Mouse (Mus musculus): ENCODE measurements around the gene Gabrr1. TPM values are rescaled to one million over a fixed set of nuclear protein-coding genes. Genes with fewer than 3 reads are reported as not detected.

Gene Gabrr1
- polyA plus RNA-seq, 1 experiment from 2014 or later, result not detected

DNA sequence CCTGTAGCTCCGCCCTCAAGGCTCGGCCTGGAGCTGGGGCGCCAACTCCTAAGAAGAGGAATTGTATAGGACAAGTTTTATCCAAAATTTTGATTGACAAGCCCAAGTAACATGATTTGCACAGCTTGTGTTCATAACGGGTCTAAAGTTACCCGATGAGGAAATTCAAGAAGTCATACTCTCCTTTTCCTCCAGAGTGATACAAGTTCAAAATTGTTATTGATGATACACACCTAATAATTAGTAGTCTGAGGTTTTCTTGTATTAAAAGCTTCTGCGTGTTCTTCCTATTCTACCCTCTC, 57.4 kb downstream of the Gabrr1 start, which contains the start of gene Pm20d2:
Pm20d2 (minus strand) TSS at position 3 of the 302 bp plus-strand sequence.
- WGBS, result 16% methylated on average over 6 of the region's 6 CpGs
- Histone ChIP-seq H3K9ac (ENCODE audit: low read length) (peak within 1 kb of the TSS; percentile 67), H3K9me3 (ENCODE audit: control insufficient read depth, low read length) (no peaks in the 10 kb centered on the region), H3K36me3 (ENCODE audit: control insufficient read depth, insufficient read depth, low read length) (no peaks in the 10 kb centered on the region), H3K27ac (ENCODE audit: low read depth, low read length) (peak within 1 kb of the TSS; percentile 49; the same call in 1 of the 2 replicates), H3K4me3 (ENCODE audit: low read depth, low read length) (peak within 1 kb of the TSS; percentile 62), H3K4me2 (ENCODE audit: low read depth) (peak within 1 kb of the TSS; percentile 88), H3K4me1 (ENCODE audit: control insufficient read depth, insufficient read depth, low read length) (no peaks in the 10 kb centered on the region), H3K27me3 (ENCODE audit: control insufficient read depth, insufficient read depth, low read length) (no peaks in the 10 kb centered on the region)
- ATAC-seq (ENCODE audit: insufficient read depth, low FRiP score, low TSS enrichment) (no peak), DNase-seq (ENCODE audit: low spot score) (no peak)

DNA sequence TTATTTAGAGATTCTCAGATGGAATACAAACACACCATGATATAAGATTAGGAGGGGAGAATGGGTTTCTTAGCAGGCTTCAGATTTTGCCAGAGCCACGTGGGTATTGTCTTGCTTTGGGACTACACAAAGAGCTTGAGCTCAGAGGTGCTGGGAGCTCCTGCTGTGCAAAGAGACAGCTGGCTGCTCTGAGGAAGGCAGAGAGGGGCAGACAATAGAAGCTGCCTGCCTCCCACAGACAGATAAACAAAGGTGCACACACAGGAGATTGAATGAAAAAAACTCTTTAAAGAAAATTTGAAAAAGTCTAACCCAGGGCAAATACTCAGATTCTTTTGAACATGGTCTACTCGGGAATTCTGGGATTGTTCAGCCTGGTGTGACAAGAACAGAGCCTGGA, 65.8 kb downstream of the Gabrr1 start:
- H3K27me3 ChIP-seq (ENCODE audit: control insufficient read depth, insufficient read depth, low read length), result no peaks in the 10 kb centered on the region
- no peaks in the 10 kb centered on the region for H3K9me3 ChIP-seq (ENCODE audit: control insufficient read depth, low read length)
- H3K36me3 ChIP-seq (ENCODE audit: control insufficient read depth, insufficient read depth, low read length), result no peaks in the 10 kb centered on the region
- H3K4me3 ChIP-seq (ENCODE audit: low read depth, low read length), result no peak overlapping the region
- no peak overlapping the region for H3K4me2 ChIP-seq (ENCODE audit: low read depth)
- H3K27ac ChIP-seq (ENCODE audit: low read depth, low read length), result no peak overlapping the region
- no peak for ATAC-seq (ENCODE audit: insufficient read depth, low FRiP score, low TSS enrichment)
- no peak for DNase-seq (ENCODE audit: low spot score)
- H3K9ac ChIP-seq (ENCODE audit: low read length), result no peak overlapping the region
- 11% methylated on average over 2 of the region's 2 CpGs for WGBS
- no peaks in the 10 kb centered on the region for H3K4me1 ChIP-seq (ENCODE audit: control insufficient read depth, insufficient read depth, low read length)

DNA sequence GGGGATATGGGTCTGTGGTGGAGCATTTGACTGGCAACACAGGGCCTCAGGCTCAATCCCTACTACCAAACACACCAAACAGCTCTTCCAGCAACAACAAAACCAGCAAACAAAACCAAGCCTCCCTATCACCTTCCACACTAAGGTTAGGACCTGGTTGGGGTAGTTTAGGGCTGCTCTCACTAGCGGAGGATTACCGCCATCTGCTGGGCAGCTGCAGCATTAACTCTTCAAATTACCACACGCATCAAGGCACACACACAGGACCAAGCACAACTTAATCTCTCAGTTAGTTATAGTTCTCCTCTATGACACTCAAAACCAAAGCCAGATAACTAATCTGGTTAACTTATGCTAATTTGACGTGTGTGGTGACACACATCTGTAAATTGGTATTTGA, 72.4 kb downstream of the Gabrr1 start:
- Histone ChIP-seq H3K4me2 (ENCODE audit: low read depth) (no peak overlapping the region), H3K9me3 (ENCODE audit: control insufficient read depth, low read length) (no peaks in the 10 kb centered on the region), H3K27me3 (ENCODE audit: control insufficient read depth, insufficient read depth, low read length) (no peaks in the 10 kb centered on the region), H3K27ac (ENCODE audit: low read depth, low read length) (no peak overlapping the region), H3K4me1 (ENCODE audit: control insufficient read depth, insufficient read depth, low read length) (no peaks in the 10 kb centered on the region), H3K9ac (ENCODE audit: low read length) (no peak overlapping the region), H3K36me3 (ENCODE audit: control insufficient read depth, insufficient read depth, low read length) (no peaks in the 10 kb centered on the region), H3K4me3 (ENCODE audit: low read depth, low read length) (no peak overlapping the region)
- ATAC-seq (ENCODE audit: insufficient read depth, low FRiP score, low TSS enrichment) (no peak), DNase-seq (ENCODE audit: low spot score) (peak; percentile 67)
- WGBS, result 0% methylated on average over 4 of the region's 4 CpGs

DNA sequence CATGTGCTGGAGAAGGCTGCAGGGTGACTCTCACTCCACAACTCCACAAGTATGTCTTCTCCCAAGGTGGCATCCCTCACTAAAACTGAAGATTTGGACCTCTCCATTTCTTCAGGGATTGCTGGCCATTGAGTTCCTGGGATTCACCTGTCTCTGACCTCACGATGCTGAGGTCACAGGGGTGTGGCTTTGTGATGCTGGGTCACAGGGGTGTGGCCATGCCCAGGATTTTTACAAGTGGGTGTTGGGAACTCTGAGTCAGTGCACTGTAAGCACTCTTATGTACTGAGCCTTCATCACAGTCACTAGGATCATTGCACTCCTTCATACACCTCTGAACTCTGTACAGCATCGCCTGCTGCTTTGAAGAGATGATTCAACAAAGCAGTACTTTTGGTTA, 75.2 kb downstream of the Gabrr1 start:
- Histone ChIP-seq H3K27me3 (ENCODE audit: control insufficient read depth, insufficient read depth, low read length) (no peaks in the 10 kb centered on the region), H3K4me1 (ENCODE audit: control insufficient read depth, insufficient read depth, low read length) (no peaks in the 10 kb centered on the region), H3K9me3 (ENCODE audit: control insufficient read depth, low read length) (no peaks in the 10 kb centered on the region), H3K4me2 (ENCODE audit: low read depth) (no peak overlapping the region), H3K36me3 (ENCODE audit: control insufficient read depth, insufficient read depth, low read length) (no peaks in the 10 kb centered on the region), H3K9ac (ENCODE audit: low read length) (no peak overlapping the region), H3K4me3 (ENCODE audit: low read depth, low read length) (no peak overlapping the region), H3K27ac (ENCODE audit: low read depth, low read length) (no peak overlapping the region)
- WGBS, result 69% methylated on average over 2 of the region's 2 CpGs
- no peak for DNase-seq (ENCODE audit: low spot score)
- no peak for ATAC-seq (ENCODE audit: insufficient read depth, low FRiP score, low TSS enrichment)

DNA sequence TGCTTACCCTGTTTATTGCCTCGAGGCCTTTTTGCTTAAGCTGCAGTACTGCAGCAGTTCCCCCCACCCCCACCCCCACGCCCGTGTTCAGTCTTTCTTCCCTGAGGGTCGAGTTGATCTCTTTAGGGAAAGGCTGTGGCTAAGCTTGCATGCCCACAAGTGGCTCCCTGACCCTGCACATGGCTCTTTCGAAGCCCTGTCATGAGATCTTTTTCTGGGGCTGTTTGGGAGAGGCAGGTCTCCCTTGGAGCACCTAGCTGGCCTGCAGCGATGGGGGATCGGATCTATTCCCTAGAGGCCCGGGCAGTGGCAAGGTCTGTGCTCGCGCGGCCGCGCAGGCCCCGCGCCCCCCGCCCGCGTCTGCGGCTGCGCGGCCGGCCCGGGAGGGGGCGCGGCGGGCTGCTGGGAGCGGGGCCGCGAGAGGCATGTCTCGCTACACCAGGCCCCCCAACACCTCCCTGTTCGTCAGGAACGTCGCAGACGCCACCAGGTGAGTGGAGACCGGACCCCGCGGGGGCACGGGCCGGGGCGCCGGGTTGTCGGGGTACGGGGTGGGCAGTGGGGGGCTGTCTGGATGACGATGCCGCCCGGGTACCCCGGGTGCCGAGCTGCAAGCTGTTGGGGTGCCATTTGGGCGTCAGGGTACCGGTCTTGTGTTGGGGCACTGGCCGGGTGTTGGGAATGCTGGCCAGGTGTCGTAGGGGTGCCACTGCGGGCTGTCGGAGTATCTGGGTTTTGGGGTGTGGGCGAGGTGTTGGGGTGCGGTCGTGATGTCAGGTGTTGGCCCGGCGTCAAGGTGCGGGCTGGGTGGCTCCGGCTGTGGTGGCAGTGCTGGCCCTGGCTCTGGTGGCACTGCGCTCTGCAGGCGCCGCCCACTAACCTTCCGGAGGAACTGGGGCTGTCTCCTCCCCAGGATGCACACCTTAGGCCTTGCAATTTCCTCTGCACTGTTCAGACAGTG, 76.8 kb downstream of the Gabrr1 start, which contains the start of gene Srsf12:
Srsf12 (plus strand) TSS at position 111 of the 961 bp plus-strand sequence.
- H3K36me3 ChIP-seq (ENCODE audit: control insufficient read depth, insufficient read depth, low read length), result no peaks in the 10 kb centered on the region
- no peaks in the 10 kb centered on the region for H3K27me3 ChIP-seq (ENCODE audit: control insufficient read depth, insufficient read depth, low read length)
- H3K4me1 ChIP-seq (ENCODE audit: control insufficient read depth, insufficient read depth, low read length), result no peaks in the 10 kb centered on the region
- peak within 1 kb of the TSS; percentile 72 for H3K4me3 ChIP-seq (ENCODE audit: low read depth, low read length)
- ATAC-seq (ENCODE audit: insufficient read depth, low FRiP score, low TSS enrichment) (peak; percentile 66), DNase-seq (ENCODE audit: low spot score) (peak; percentile 54)
- 3% methylated on average over 53 of the region's 65 CpGs for WGBS
- H3K4me2 ChIP-seq (ENCODE audit: low read depth), result peak within 1 kb of the TSS; percentile 100
- H3K27ac ChIP-seq (ENCODE audit: low read depth, low read length), result no peak within 1 kb of the TSS
- H3K9ac ChIP-seq (ENCODE audit: low read length), result peak within 1 kb of the TSS; percentile 84
- H3K9me3 ChIP-seq (ENCODE audit: control insufficient read depth, low read length), result no peaks in the 10 kb centered on the region

Other genes starting within 250 kb of the Gabrr1 start
- gene Ankrd6, start 181.7 kb upstream of the Gabrr1 start, polyA plus RNA-seq (2014; fragmentation: Nextera tagmentation; extraction: Ambion mirVana), result 28.1 and 31.3 TPM in 2 replicates
- 40.5 and 42.3 TPM in 2 replicates for gene Rragd, start 149.5 kb upstream of the Gabrr1 start, polyA plus RNA-seq (2014; fragmentation: Nextera tagmentation; extraction: Ambion mirVana)
- 62.8 and 64.2 TPM in 2 replicates for gene Ube2j1, start 101.1 kb upstream of the Gabrr1 start, polyA plus RNA-seq (2014; fragmentation: Nextera tagmentation; extraction: Ambion mirVana)
- gene Gabrr2, start 69.5 kb upstream of the Gabrr1 start, polyA plus RNA-seq (2014; fragmentation: Nextera tagmentation; extraction: Ambion mirVana), result 0.77 TPM in 1 of 2 replicates, not detected in the other
- 0.95 TPM in 2 replicates for gene Pm20d2, start 57.2 kb downstream of the Gabrr1 start, polyA plus RNA-seq (2014; fragmentation: Nextera tagmentation; extraction: Ambion mirVana)
- gene Srsf12, start 76.5 kb downstream of the Gabrr1 start, polyA plus RNA-seq (2014; fragmentation: Nextera tagmentation; extraction: Ambion mirVana), result 9.5 and 10.9 TPM in 2 replicates
- 88.8 and 89.0 TPM in 2 replicates for gene Pnrc1, start 157.6 kb downstream of the Gabrr1 start, polyA plus RNA-seq (2014; fragmentation: Nextera tagmentation; extraction: Ambion mirVana)
- gene Rngtt, start 177.8 kb downstream of the Gabrr1 start, polyA plus RNA-seq (2014; fragmentation: Nextera tagmentation; extraction: Ambion mirVana), result 35.1 and 36.8 TPM in 2 replicates

All from neural tube, embryonic 11.5 days (tissue).